Mouse (Mus musculus): Measurements from ENCODE around the gene Cntnap5c. TPM values are rescaled to one million over a fixed set of nuclear protein-coding genes. Genes with fewer than 3 reads are reported as not detected.

The Cntnap5c gene
- polyA plus RNA-seq, 1 experiment, result 3.1 TPM

- DNase-seq (ENCODE audit: extremely low spot score in 1 of 2, low spot score in 1 of 2), result no peak
These were observed 233.5 kb downstream of the Cntnap5c start for GRCm38 (mm10) chr17:58002845-58003244.

GRCm38 (mm10) chr17:58003322-58003721 lies 234.0 kb downstream of the Cntnap5c start:
- no peak for DNase-seq (ENCODE audit: extremely low spot score in 1 of 2, low spot score in 1 of 2)

GRCm38 (mm10) chr17:58004491-58004890 lies 235.1 kb downstream of the Cntnap5c start:
- DNase-seq (ENCODE audit: extremely low spot score in 1 of 2, low spot score in 1 of 2), result no peak

DNA sequence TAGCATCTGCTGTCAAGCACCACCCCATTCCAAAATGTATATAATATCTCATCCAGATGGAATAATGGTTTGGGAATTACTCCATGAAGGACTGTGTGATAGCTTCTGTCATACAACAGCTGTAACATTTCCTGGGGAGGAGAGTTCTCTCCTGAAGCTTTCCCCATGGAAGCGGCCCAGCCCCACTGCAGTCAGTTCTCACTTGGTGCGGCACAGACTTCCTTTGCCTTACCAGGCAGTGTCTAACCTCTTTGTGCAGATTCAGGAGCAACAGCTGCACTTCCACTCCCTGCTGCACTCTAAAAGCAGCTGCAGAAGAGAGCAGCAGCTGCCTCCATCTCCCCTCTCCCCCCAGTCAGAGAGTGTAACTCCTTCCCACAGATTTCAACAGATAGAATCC lies 271.8 kb downstream of the Cntnap5c start:
- no peak for DNase-seq (ENCODE audit: extremely low spot score in 1 of 2, low spot score in 1 of 2)

DNA sequence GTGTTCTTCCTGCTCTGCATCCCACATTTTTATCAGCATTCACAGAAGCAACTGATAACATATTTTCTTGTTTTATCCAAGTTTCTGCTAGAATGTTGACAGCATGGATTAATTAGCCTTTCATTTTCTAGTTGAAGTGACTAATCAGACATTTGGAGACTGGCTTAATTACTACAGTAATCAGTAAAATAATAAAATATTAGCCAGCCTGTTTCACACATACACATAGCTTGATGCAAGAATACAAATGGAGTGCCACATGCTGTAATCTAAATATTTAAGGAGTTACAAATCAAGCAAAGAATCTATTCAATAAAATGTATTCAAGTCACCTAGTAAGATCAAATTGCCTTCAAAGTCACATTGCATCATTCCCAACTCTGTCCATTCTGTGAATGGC lies 275.8 kb downstream of the Cntnap5c start:
- DNase-seq (ENCODE audit: extremely low spot score in 1 of 2, low spot score in 1 of 2), result no peak

DNA sequence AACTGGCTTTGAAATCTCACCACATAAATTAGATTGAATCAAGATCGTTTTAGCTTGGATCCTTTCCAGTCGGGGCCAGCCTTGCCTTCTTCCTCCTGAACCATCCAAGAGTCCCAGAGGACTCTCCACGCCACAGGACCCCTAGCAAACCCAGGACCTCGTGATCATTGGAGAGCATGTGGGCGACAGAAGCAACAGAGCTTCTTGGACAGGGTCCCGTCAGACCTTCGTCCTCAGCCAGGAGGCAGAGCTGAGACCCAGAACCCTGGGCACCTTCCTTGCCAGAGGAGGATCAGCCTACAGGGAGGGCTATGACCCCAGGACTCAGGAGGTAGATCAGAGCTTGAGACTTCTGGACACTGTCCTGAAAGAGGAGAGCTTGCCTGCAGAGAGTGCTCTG lies 300.5 kb downstream of the Cntnap5c start:
- no peak for DNase-seq (ENCODE audit: extremely low spot score in 1 of 2, low spot score in 1 of 2)

GRCm38 (mm10) chr17:58082676-58083075 lies 313.3 kb downstream of the Cntnap5c start:
- peak in 1 of 2 experiments; percentile 28 for DNase-seq (ENCODE audit: extremely low spot score in 1 of 2, low spot score in 1 of 2)

GRCm38 (mm10) chr17:58104505-58104904 lies 335.1 kb downstream of the Cntnap5c start:
- no peak for DNase-seq (ENCODE audit: extremely low spot score in 1 of 2, low spot score in 1 of 2)

DNA sequence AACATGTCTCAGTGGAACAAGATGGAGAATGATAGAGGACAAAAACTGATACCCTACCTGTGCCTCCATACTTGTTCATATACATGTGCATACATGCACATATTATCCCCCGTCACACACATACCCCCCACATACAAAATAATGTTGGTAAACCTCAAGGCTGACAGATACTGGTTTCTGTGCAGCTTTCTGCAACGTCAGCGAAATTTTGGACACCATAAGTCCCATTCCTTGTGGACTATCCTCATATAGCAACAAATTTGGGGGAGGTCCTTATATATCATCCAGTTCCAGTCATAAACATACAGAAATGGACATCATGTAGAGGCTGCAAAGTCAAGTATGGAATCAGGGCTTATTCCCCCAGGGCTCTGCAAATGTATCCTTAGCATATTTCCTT lies 338.5 kb downstream of the Cntnap5c start:
- no peak for DNase-seq (ENCODE audit: extremely low spot score in 1 of 2, low spot score in 1 of 2)

GRCm38 (mm10) chr17:58108335-58108734 lies 339.0 kb downstream of the Cntnap5c start:
- DNase-seq (ENCODE audit: extremely low spot score in 1 of 2, low spot score in 1 of 2), result peak; percentile 28 to 31

GRCm38 (mm10) chr17:58187171-58187570 lies 417.8 kb downstream of the Cntnap5c start:
- DNase-seq (ENCODE audit: extremely low spot score in 1 of 2, low spot score in 1 of 2), result peak; percentile 68 to 84

DNA sequence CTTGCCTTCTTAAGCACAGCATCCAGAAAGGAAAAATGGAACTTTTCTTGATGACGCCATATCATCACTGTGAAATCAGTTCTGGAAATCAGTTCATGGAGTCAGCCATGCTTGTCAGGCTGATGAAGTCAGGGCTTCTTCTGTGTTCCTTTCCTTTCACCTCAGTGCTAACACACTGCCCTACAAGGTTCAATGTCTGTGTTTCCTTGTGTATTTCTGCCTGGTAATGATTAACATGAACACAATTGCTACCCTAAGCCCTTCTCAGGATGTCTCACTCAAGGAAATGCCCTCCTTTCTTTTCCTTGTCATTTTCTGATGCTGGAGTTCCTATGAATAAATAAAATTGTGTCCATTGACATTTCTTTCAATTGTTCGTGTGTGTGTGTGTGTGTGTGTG lies 431.8 kb downstream of the Cntnap5c start:
- DNase-seq (ENCODE audit: extremely low spot score in 1 of 2, low spot score in 1 of 2), result no peak

GRCm38 (mm10) chr17:58268058-58268457 lies 498.7 kb downstream of the Cntnap5c start:
- DNase-seq (ENCODE audit: extremely low spot score in 1 of 2, low spot score in 1 of 2), result no peak

- peak in 1 of 2 experiments; percentile 16 for DNase-seq (ENCODE audit: extremely low spot score in 1 of 2, low spot score in 1 of 2)
These were observed 581.9 kb downstream of the Cntnap5c start for GRCm38 (mm10) chr17:58351310-58351709.

DNA sequence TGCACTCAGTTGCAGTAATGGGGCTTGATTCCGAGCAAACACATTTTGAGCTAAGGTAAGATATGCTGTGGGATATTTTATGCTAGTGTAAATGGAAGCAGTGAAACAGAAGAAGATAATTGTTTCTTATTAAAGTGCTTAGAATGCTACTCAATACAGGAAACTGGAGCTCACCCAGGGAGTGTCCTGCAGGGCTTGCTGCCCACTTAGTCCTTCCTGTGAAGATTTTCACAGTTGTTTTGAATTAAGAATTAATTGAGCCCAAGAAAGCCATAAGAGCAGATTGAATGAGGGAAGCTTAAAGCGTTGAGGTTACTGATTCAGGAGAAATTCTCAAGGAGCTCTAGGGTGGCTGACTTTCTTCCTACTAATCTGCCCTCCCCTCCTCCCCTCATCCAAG lies 586.9 kb downstream of the Cntnap5c start:
- DNase-seq (ENCODE audit: extremely low spot score in 1 of 2, low spot score in 1 of 2), result no peak

DNA sequence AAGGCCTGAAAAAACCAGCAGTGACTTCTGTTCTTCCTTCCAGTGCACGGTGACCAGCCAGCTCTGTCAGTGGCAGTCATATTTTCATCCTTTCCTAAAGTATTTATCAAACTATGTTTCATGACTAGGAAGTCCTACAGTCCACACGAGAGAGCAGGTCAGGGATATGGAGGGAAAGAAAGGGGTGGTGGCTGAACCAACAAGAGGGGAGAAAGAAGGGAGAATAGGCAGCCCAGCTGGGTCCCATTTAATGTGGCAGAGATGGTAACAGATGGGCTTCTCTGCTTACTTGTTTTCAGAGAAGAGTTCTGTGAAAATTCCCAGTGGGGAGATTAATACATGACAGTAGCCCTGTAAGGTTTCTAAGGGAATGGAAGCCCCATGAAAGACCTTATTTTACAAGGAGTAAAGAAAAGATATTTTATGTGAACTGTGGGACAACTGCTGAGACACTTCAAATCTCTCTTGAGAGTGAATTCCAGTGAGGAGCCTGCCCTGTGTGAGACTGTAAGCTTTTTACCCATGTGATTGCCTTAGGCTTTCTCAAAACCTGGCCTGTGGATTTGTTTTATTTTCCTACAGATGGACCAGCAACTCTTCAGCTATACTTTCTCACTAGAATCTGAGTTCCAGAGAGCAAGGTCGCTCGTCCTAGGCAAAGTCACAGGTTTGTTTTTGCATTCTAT lies 594.4 kb downstream of the Cntnap5c start:
- DNase-seq (ENCODE audit: extremely low spot score in 1 of 2, low spot score in 1 of 2), result no peak

DNA sequence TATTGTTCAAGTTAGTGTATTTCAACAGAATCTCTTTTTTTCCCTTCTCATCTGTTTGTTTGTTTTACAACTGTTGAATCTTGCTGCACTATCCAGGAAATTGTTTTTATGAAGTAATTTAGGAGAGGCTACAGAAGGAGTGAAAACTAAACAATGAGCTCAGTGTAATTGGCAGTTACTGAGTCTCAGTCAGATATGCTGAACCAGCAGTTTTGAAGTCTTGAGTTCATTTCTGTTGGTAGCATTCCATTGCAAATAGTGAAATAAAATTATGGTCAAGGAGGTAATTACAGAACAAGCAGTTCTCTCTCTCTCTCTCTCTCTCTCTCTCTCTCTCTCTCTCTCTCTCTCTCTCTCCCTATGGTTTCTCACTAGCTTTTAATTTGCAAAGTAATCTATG lies 600.7 kb downstream of the Cntnap5c start:
- DNase-seq (ENCODE audit: extremely low spot score in 1 of 2, low spot score in 1 of 2), result no peak

GRCm38 (mm10) chr17:58407769-58408168 lies 638.4 kb downstream of the Cntnap5c start:
- DNase-seq (ENCODE audit: extremely low spot score in 1 of 2, low spot score in 1 of 2), result peak in 1 of 2 experiments; percentile 2

GRCm38 (mm10) chr17:58408756-58409155 lies 639.4 kb downstream of the Cntnap5c start:
- no peak for DNase-seq (ENCODE audit: extremely low spot score in 1 of 2, low spot score in 1 of 2)

- no peak for DNase-seq (ENCODE audit: extremely low spot score in 1 of 2, low spot score in 1 of 2)
These were observed 668.1 kb downstream of the Cntnap5c start for GRCm38 (mm10) chr17:58437443-58437842.

All from frontal cortex, adult 2 months (tissue).